In the genomic region with DNA sequence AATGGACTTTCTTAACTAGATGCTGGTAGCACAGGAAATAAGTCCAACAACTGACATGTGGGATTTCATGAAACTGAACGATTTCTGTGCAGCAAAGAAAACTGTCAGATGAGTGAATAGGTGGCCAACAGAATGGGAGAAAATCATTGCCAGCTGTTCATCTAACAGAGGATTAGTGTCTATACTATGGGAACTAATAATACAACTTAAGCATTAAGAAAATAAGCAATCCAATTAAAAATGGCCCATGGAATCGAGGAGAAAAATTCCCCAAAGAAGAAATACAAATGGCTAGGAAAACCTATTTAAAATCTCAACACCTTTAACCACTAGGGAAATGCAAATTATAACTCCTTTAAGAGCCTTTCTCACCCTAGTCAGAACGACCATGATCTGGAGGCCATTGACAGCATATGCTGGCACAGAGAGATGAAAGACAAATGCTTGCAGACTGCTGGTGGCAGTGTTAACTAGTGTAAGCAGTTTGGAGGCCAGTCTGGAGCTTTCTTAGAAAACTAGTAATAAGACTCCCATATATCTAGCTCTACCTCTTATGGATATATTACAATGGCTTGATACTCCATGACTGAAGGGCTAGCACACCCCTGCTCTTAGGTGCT, we compare ENCODE assay signal across 21 mouse cellular contexts.
DNase-seq lines count a peak whose midpoint lies in the region; ATAC-seq and TF ChIP-seq lines count a peak whose summit lies in the region.
"Had no signal": no experiment of that assay in that cellular context is flagged by ENCODE, and none has a peak within 500 bp of the region (broad histone marks: within the 10 kb centered on the region; RNA-seq: fewer than 3 reads in every experiment).

No protein-coding gene starts in this region.

- H3K4me2 ChIP-seq in forebrain, embryonic 11.5 days (ENCODE audit: low read depth, low read length, severe bottlenecking): no peak overlapping the region
- no peak overlapping the region for H3K4me2 ChIP-seq in forebrain, embryonic 15.5 days (replicated peaks)
- H3K4me2 ChIP-seq in heart, embryonic 12.5 days: no peak overlapping the region
- H3K4me2 ChIP-seq: embryonic facial prominence, embryonic 12.5 days; heart, embryonic 11.5 days; kidney, embryonic 15.5 days; limb, embryonic 13.5 days; liver, embryonic 13.5 days had no signal

- 0 out of 2 replicates have a peak, but pooled peaks cover 2% of the 10 kb centered on the region for H3K4me1 ChIP-seq in forebrain, embryonic 11.5 days (replicated peaks; ENCODE audit: control insufficient read depth, insufficient read depth, low read length)
- H3K4me1 ChIP-seq in forebrain, embryonic 10.5 days: peaks cover 21% of the 10 kb centered on the region
- H3K4me1 ChIP-seq in embryonic facial prominence, embryonic 10.5 days: peaks cover 16% of the 10 kb centered on the region; the same call in 1 of the 2 replicates
- H3K4me1 ChIP-seq in forebrain, embryonic 15.5 days: no peaks in the 10 kb centered on the region
- no peaks in the 10 kb centered on the region for H3K4me1 ChIP-seq in heart, embryonic 12.5 days (replicated peaks)
- H3K4me1 ChIP-seq: embryonic facial prominence, embryonic 12.5 days; kidney, embryonic 15.5 days; limb, embryonic 13.5 days; liver, embryonic 13.5 days had no signal

- H3K4me3 ChIP-seq in forebrain, embryonic 11.5 days (ENCODE audit: low read depth, low read length): no peak overlapping the region
- no peak overlapping the region for H3K4me3 ChIP-seq in forebrain, embryonic 10.5 days
- no peak overlapping the region for H3K4me3 ChIP-seq in embryonic facial prominence, embryonic 10.5 days
- H3K4me3 ChIP-seq in forebrain, embryonic 15.5 days: no peak overlapping the region
- H3K4me3 ChIP-seq in heart, embryonic 12.5 days: no peak overlapping the region
- H3K4me3 ChIP-seq: embryonic facial prominence, embryonic 12.5 days; erythroblast, embryonic 14.5 days; kidney, embryonic 15.5 days; limb, embryonic 13.5 days; liver, embryonic 13.5 days had no signal

- POLR2A ChIA-PET in Patski (lab: Charles Lee): no interaction called here

- no peaks in the 10 kb centered on the region for H3K27me3 ChIP-seq in forebrain, embryonic 11.5 days (ENCODE audit: control insufficient read depth, insufficient read depth, low read length)
- H3K27me3 ChIP-seq in forebrain, embryonic 10.5 days (ENCODE audit: poor library complexity, severe bottlenecking): no peaks in the 10 kb centered on the region
- H3K27me3 ChIP-seq in Patski: peaks cover 7% of the 10 kb centered on the region
- H3K27me3 ChIP-seq in embryonic facial prominence, embryonic 10.5 days (replicated peaks; ENCODE audit: low read depth, poor library complexity, severe bottlenecking): no peaks in the 10 kb centered on the region
- H3K27me3 ChIP-seq in forebrain, embryonic 15.5 days: no peaks in the 10 kb centered on the region
- no peaks in the 10 kb centered on the region for H3K27me3 ChIP-seq in heart, embryonic 12.5 days (replicated peaks)
- H3K27me3 ChIP-seq: embryonic facial prominence, embryonic 12.5 days; kidney, embryonic 15.5 days; limb, embryonic 13.5 days; liver, embryonic 13.5 days had no signal

- DNase-seq in forebrain, embryonic 11.5 days (ENCODE audit: low spot score): no peak
- DNase-seq in forebrain, embryonic 10.5 days (ENCODE audit: extremely low spot score, low spot score): no peak
- DNase-seq in Patski (ENCODE audit: low read depth, low spot score): no peak
- peak; percentile 23 for DNase-seq in embryonic facial prominence, embryonic 10.5 days (ENCODE audit: low spot score)
- no peak for DNase-seq in right cerebral cortex, postnatal 4 days
- DNase-seq in layer of hippocampus, adult 8-10 months (ENCODE audit: low spot score in 2 of 2): no peak
- DNase-seq: cerebellum, adult 2 months; cerebellum, postnatal 25 days; kidney, adult 11 months; kidney, postnatal 36 days; liver, embryonic 13.5 days; lung, adult 2 months; lung, postnatal 14 days; right cerebral cortex, postnatal 25 days had no signal

- no peaks in the 10 kb centered on the region for H3K9me3 ChIP-seq in forebrain, embryonic 11.5 days (ENCODE audit: control insufficient read depth, low read length)
- peaks cover 3% of the 10 kb centered on the region; the same call in 1 of the 2 replicates for H3K9me3 ChIP-seq in forebrain, embryonic 10.5 days
- no peaks in the 10 kb centered on the region for H3K9me3 ChIP-seq in embryonic facial prominence, embryonic 10.5 days
- no peaks in the 10 kb centered on the region for H3K9me3 ChIP-seq in forebrain, embryonic 15.5 days
- H3K9me3 ChIP-seq in heart, embryonic 12.5 days (replicated peaks): no peaks in the 10 kb centered on the region
- H3K9me3 ChIP-seq: embryonic facial prominence, embryonic 12.5 days; kidney, embryonic 15.5 days; limb, embryonic 13.5 days; liver, embryonic 13.5 days had no signal

- peak; percentile 10 for TF ChIP-seq CTCF in Patski (IDR thresholded peaks at IDR 0.05)

- H3K36me3 ChIP-seq in forebrain, embryonic 11.5 days (ENCODE audit: control insufficient read depth, insufficient read depth, low read length): no peaks in the 10 kb centered on the region
- no peaks in the 10 kb centered on the region for H3K36me3 ChIP-seq in forebrain, embryonic 10.5 days (replicated peaks)
- H3K36me3 ChIP-seq in embryonic facial prominence, embryonic 10.5 days (replicated peaks): no peaks in the 10 kb centered on the region
- H3K36me3 ChIP-seq in forebrain, embryonic 15.5 days: no peaks in the 10 kb centered on the region
- H3K36me3 ChIP-seq in heart, embryonic 12.5 days: no peaks in the 10 kb centered on the region
- H3K36me3 ChIP-seq: embryonic facial prominence, embryonic 12.5 days; kidney, embryonic 15.5 days; limb, embryonic 13.5 days; liver, embryonic 13.5 days had no signal

- 16% methylated on average over 3 of the region's 3 CpGs for WGBS in forebrain, embryonic 11.5 days
- 34% methylated on average over 3 of the region's 3 CpGs for WGBS in forebrain, embryonic 10.5 days
- WGBS in embryonic facial prominence, embryonic 10.5 days: 22% methylated on average over 3 of the region's 3 CpGs
- 4% methylated on average over 3 of the region's 3 CpGs for WGBS in forebrain, embryonic 15.5 days
- 49% methylated on average over 3 of the region's 3 CpGs for WGBS in heart, embryonic 12.5 days

- in situ Hi-C loops in Patski (cut with MboI; ENCODE audit: low pct_unique_long_range_greater_than_20kb): no loop called here

- no peak overlapping the region for H3K9ac ChIP-seq in forebrain, embryonic 11.5 days (ENCODE audit: low read length)
- no peak overlapping the region for H3K9ac ChIP-seq in forebrain, embryonic 15.5 days (replicated peaks)
- H3K9ac ChIP-seq in heart, embryonic 12.5 days: no peak overlapping the region
- H3K9ac ChIP-seq: embryonic facial prominence, embryonic 12.5 days; kidney, embryonic 15.5 days; limb, embryonic 13.5 days; liver, embryonic 13.5 days had no signal

- CTCF ChIA-PET in Patski (lab: Charles Lee): interaction anchor here (0.8 kb wide), 2 partner anchors 12 to 152 kb away, joined by 3 read pairs; no protein-coding TSS in a partner anchor

- 0 out of 2 replicates have a peak overlapping the region, but pooled peaks have one; percentile 14 for H3K27ac ChIP-seq in forebrain, embryonic 11.5 days (ENCODE audit: low read depth, low read length)
- no peak overlapping the region for H3K27ac ChIP-seq in forebrain, embryonic 10.5 days
- no peak overlapping the region for H3K27ac ChIP-seq in embryonic facial prominence, embryonic 10.5 days (replicated peaks)
- peak overlapping the region; percentile 25; the same call in 1 of the 2 replicates for H3K27ac ChIP-seq in forebrain, embryonic 15.5 days (replicated peaks)
- no peak overlapping the region for H3K27ac ChIP-seq in heart, embryonic 12.5 days (ENCODE audit: poor library complexity, severe bottlenecking)
- H3K27ac ChIP-seq: embryonic facial prominence, embryonic 12.5 days; kidney, embryonic 15.5 days; limb, embryonic 13.5 days; liver, embryonic 13.5 days had no signal

- ATAC-seq in forebrain, embryonic 11.5 days (replicated peaks; ENCODE audit: low FRiP score): peak; percentile 70
- ATAC-seq in Patski: no peak
- ATAC-seq in forebrain, embryonic 15.5 days (replicated peaks): peak; percentile 91
- no peak for ATAC-seq in heart, embryonic 12.5 days (ENCODE audit: insufficient number of reproducible peaks, low FRiP score)

Comparison
In these comparisons a context has a peak if more than half of its experiments do, and no peak if none do; other contexts are left out.
1. H3K27ac ChIP-seq: peak in forebrain, embryonic 11.5 days (single experiment) and forebrain, embryonic 15.5 days (single experiment); none in forebrain, embryonic 10.5 days (single experiment), embryonic facial prominence, embryonic 10.5 days (single experiment) and heart, embryonic 12.5 days (single experiment).
2. ATAC-seq: peak in forebrain, embryonic 11.5 days (single experiment) and forebrain, embryonic 15.5 days (single experiment); none in Patski (single experiment) and heart, embryonic 12.5 days (single experiment).